Mouse (Mus musculus): ENCODE data around the gene Bag5. TPM values are rescaled to one million over a fixed set of nuclear protein-coding genes. Genes with fewer than 3 reads are reported as not detected.
A peak's percentile ranks its signal among the peaks of the same experiment; 100 is the strongest.

The Bag5 gene
- total and polyA plus RNA-seq, 2 experiments from 2014 or later, result 16.3 to 34.7 TPM

GRCm38 (mm10) chr12:111753347-111753746 lies 40.3 kb upstream of the Bag5 start:
- no peak overlapping the region for H3K9ac ChIP-seq (replicated peaks; ENCODE audit: low read depth, low read length)
- WGBS, result 36% methylated on average over 9 of the region's 9 CpGs
- TF ChIP-seq EP300 (IDR thresholded peaks at IDR 0.05; ENCODE audit: low read depth), result no peak
- TF ChIP-seq CTCF (IDR thresholded peaks at IDR 0.05; ENCODE audit: low read depth), result no peak

GRCm38 (mm10) chr12:111752491-111752890 lies 39.4 kb upstream of the Bag5 start:
- no peak overlapping the region for H3K4me2 ChIP-seq (ENCODE audit: low read depth, low read length)
- no peaks in the 10 kb centered on the region for H3K27me3 ChIP-seq (ENCODE audit: control insufficient read depth, insufficient read depth, low read length)
- no peaks in the 10 kb centered on the region for H3K9me3 ChIP-seq (replicated peaks; ENCODE audit: control insufficient read depth, low read length)
- H3K9ac ChIP-seq (replicated peaks; ENCODE audit: low read depth, low read length), result no peak overlapping the region
- H3K4me1 ChIP-seq (ENCODE audit: control insufficient read depth, insufficient read depth), result 0 out of 2 replicates have a peak, but pooled peaks cover 11% of the 10 kb centered on the region
- no peaks in the 10 kb centered on the region for H3K36me3 ChIP-seq (replicated peaks; ENCODE audit: control insufficient read depth, insufficient read depth, low read length)
- 81% methylated on average over 6 of the region's 6 CpGs for WGBS
- ATAC-seq (ENCODE audit: insufficient read depth, low read depth) (no peak), DNase-seq (ENCODE audit: low spot score) (no peak)
- no peak overlapping the region for H3K27ac ChIP-seq (ENCODE audit: low read depth)
- H3K4me3 ChIP-seq (ENCODE audit: low read depth, low read length), result no peak overlapping the region
- TF ChIP-seq EP300 (IDR thresholded peaks at IDR 0.05; ENCODE audit: low read depth), result no peak
- TF ChIP-seq CTCF (IDR thresholded peaks at IDR 0.05; ENCODE audit: low read depth), result no peak

More at GRCm38 (mm10) chr12:111753347-111753746, 40.3 kb upstream of the Bag5 start:
- no peaks in the 10 kb centered on the region for H3K36me3 ChIP-seq (replicated peaks; ENCODE audit: control insufficient read depth, insufficient read depth, low read length)
- DNase-seq (ENCODE audit: low spot score) (no peak), ATAC-seq (ENCODE audit: insufficient read depth, low read depth) (peak; percentile 25; the same call in 1 of the 2 replicates)
- no peak overlapping the region for H3K4me3 ChIP-seq (ENCODE audit: low read depth, low read length)
- no peaks in the 10 kb centered on the region for H3K27me3 ChIP-seq (ENCODE audit: control insufficient read depth, insufficient read depth, low read length)
- H3K4me1 ChIP-seq (ENCODE audit: control insufficient read depth, insufficient read depth), result peaks cover 18% of the 10 kb centered on the region
- H3K27ac ChIP-seq (ENCODE audit: low read depth), result no peak overlapping the region; the same call in 1 of the 2 replicates
- H3K9me3 ChIP-seq (replicated peaks; ENCODE audit: control insufficient read depth, low read length), result no peaks in the 10 kb centered on the region
- no peak overlapping the region for H3K4me2 ChIP-seq (ENCODE audit: low read depth, low read length)

- ATAC-seq (ENCODE audit: insufficient read depth, low read depth) (no peak), DNase-seq (ENCODE audit: low spot score) (no peak)
- TF ChIP-seq CTCF (IDR thresholded peaks at IDR 0.05; ENCODE audit: low read depth), result no peak
- no peak for TF ChIP-seq EP300 (IDR thresholded peaks at IDR 0.05; ENCODE audit: low read depth)
- Histone ChIP-seq H3K4me3 (ENCODE audit: low read depth, low read length) (no peak overlapping the region), H3K36me3 (replicated peaks; ENCODE audit: control insufficient read depth, insufficient read depth, low read length) (no peaks in the 10 kb centered on the region), H3K4me1 (ENCODE audit: control insufficient read depth, insufficient read depth) (peaks cover 22% of the 10 kb centered on the region), H3K27me3 (ENCODE audit: control insufficient read depth, insufficient read depth, low read length) (no peaks in the 10 kb centered on the region), H3K9ac (replicated peaks; ENCODE audit: low read depth, low read length) (no peak overlapping the region), H3K4me2 (ENCODE audit: low read depth, low read length) (no peak overlapping the region), H3K9me3 (replicated peaks; ENCODE audit: control insufficient read depth, low read length) (no peaks in the 10 kb centered on the region), H3K27ac (ENCODE audit: low read depth) (no peak overlapping the region)
- WGBS, result 77% methylated on average over 3 of the region's 3 CpGs
These were observed 37.7 kb upstream of the Bag5 start for GRCm38 (mm10) chr12:111750739-111751138.

DNA sequence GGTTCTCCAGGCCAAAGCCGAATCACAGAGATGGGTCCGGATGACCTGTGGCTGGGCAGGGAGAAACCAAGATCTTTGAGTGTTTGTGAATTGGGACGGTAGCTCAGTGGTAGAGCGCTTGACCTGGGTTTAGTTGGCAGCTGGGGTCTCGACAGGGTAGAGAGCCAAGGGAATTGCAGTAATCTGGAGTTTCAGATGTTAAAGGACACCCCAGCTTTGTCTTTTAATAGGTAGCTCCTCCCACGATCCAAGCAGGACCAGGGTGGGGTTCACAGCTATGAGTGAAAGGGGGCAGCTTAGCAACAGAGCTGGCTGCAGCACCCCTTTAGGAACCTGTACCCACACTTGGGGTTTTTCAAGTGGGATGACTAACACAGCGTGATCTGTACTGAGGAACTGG lies 34.4 kb upstream of the Bag5 start:
- no peaks in the 10 kb centered on the region for H3K9me3 ChIP-seq (replicated peaks; ENCODE audit: control insufficient read depth, low read length)
- no peak overlapping the region for H3K4me2 ChIP-seq (ENCODE audit: low read depth, low read length)
- peaks cover 24% of the 10 kb centered on the region for H3K4me1 ChIP-seq (ENCODE audit: control insufficient read depth, insufficient read depth)
- DNase-seq (ENCODE audit: low spot score) (no peak), ATAC-seq (ENCODE audit: insufficient read depth, low read depth) (no peak)
- 76% methylated on average over 7 of the region's 7 CpGs for WGBS
- no peaks in the 10 kb centered on the region for H3K36me3 ChIP-seq (replicated peaks; ENCODE audit: control insufficient read depth, insufficient read depth, low read length)
- TF ChIP-seq CTCF (IDR thresholded peaks at IDR 0.05; ENCODE audit: low read depth) (no peak), EP300 (IDR thresholded peaks at IDR 0.05; ENCODE audit: low read depth) (no peak)
- no peaks in the 10 kb centered on the region for H3K27me3 ChIP-seq (ENCODE audit: control insufficient read depth, insufficient read depth, low read length)
- no peak overlapping the region for H3K4me3 ChIP-seq (ENCODE audit: low read depth, low read length)
- no peak overlapping the region for H3K27ac ChIP-seq (ENCODE audit: low read depth)
- no peak overlapping the region for H3K9ac ChIP-seq (replicated peaks; ENCODE audit: low read depth, low read length)

- WGBS, result 22% methylated on average over 5 of the region's 5 CpGs
- no peak overlapping the region for H3K9ac ChIP-seq (replicated peaks; ENCODE audit: low read depth, low read length)
- H3K27me3 ChIP-seq (ENCODE audit: control insufficient read depth, insufficient read depth, low read length), result no peaks in the 10 kb centered on the region
- H3K4me3 ChIP-seq (ENCODE audit: low read depth, low read length), result no peak overlapping the region
- H3K4me2 ChIP-seq (ENCODE audit: low read depth, low read length), result peak overlapping the region; percentile 14
- no peak for TF ChIP-seq EP300 (IDR thresholded peaks at IDR 0.05; ENCODE audit: low read depth)
- no peak for TF ChIP-seq CTCF (IDR thresholded peaks at IDR 0.05; ENCODE audit: low read depth)
- H3K36me3 ChIP-seq (replicated peaks; ENCODE audit: control insufficient read depth, insufficient read depth, low read length), result no peaks in the 10 kb centered on the region
- ATAC-seq (ENCODE audit: insufficient read depth, low read depth) (peak; percentile 91), DNase-seq (ENCODE audit: low spot score) (peak; percentile 92)
- no peaks in the 10 kb centered on the region for H3K9me3 ChIP-seq (replicated peaks; ENCODE audit: control insufficient read depth, low read length)
- peak overlapping the region; percentile 85 for H3K27ac ChIP-seq (ENCODE audit: low read depth)
- H3K4me1 ChIP-seq (ENCODE audit: control insufficient read depth, insufficient read depth), result peaks cover 24% of the 10 kb centered on the region
These were observed 33.0 kb upstream of the Bag5 start for GRCm38 (mm10) chr12:111746091-111746490.

DNA sequence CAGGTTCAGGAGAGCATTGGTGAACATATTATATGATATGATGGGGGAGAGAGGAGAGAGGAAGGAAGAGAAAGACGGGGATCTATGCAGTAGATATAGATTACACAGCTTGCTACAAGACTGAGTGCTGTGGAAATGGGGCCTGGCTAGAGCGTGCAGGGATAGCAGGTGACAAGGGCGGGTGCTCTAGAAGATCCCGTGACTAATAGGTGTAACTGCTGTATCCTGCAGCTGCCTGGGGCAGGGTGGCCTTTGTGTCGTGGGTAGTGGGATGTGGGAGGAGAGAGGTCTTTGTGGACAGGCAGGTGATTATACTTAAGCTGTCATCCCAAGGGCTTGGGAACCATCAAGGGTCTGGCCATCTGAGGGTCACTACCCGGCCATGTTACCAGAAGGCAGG lies 32.2 kb upstream of the Bag5 start:
- Histone ChIP-seq H3K4me3 (ENCODE audit: low read depth, low read length) (no peak overlapping the region), H3K9me3 (replicated peaks; ENCODE audit: control insufficient read depth, low read length) (no peaks in the 10 kb centered on the region), H3K4me1 (ENCODE audit: control insufficient read depth, insufficient read depth) (peaks cover 19% of the 10 kb centered on the region), H3K27ac (ENCODE audit: low read depth) (0 out of 2 replicates have a peak overlapping the region, but pooled peaks have one; percentile 85), H3K36me3 (replicated peaks; ENCODE audit: control insufficient read depth, insufficient read depth, low read length) (no peaks in the 10 kb centered on the region), H3K9ac (replicated peaks; ENCODE audit: low read depth, low read length) (no peak overlapping the region), H3K27me3 (ENCODE audit: control insufficient read depth, insufficient read depth, low read length) (no peaks in the 10 kb centered on the region), H3K4me2 (ENCODE audit: low read depth, low read length) (no peak overlapping the region)
- TF ChIP-seq EP300 (IDR thresholded peaks at IDR 0.05; ENCODE audit: low read depth) (no peak), CTCF (IDR thresholded peaks at IDR 0.05; ENCODE audit: low read depth) (no peak)
- 77% methylated on average over 6 of the region's 6 CpGs for WGBS
- ATAC-seq (ENCODE audit: insufficient read depth, low read depth) (no peak), DNase-seq (ENCODE audit: low spot score) (no peak)
